8 mouse cellular contexts compared by ENCODE assay signal in the genomic region with DNA sequence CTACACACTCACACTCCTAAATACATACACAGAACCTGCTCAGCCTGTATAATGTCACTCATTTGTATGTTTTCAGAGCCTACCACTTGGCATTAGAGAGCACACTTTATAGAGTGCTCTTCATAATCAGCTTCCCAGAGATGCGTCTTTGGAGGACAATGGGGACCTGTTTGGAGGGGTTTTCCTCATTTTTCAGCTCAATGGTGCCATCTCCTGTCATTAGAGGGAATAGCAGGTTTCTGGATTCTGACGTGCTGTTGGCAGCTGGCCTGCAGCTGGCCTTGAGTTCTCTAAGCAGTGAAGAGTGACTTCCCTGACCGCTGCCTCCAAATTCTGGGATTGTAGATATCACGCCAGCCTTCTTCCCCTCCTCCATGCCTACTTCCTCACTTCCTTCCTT. TPM values are rescaled to one million over a fixed set of nuclear protein-coding genes. Genes with fewer than 3 reads are reported as not detected.
DNase-seq lines count a peak whose midpoint lies in the region; ATAC-seq and TF ChIP-seq lines count a peak whose summit lies in the region.

No protein-coding gene starts in this region.

- ATAC-seq in lung, embryonic 14.5 days (ENCODE audit: insufficient read depth) = peak; percentile 84

- H3K4me2 ChIP-seq in lung, embryonic 14.5 days = no peak overlapping the region

- no peaks in the 10 kb centered on the region for H3K9me3 ChIP-seq in ES-E14 (ENCODE audit: control insufficient read depth, insufficient read depth, low read depth, low read length)
- no peaks in the 10 kb centered on the region for H3K9me3 ChIP-seq in lung, embryonic 14.5 days (ENCODE audit: low read depth, low read length)

- TF ChIP-seq POLR2A in embryonic fibroblast, embryonic 13.5 days (IDR thresholded peaks at IDR 0.05; ENCODE audit: low read depth, low read length) = no peak

- peaks cover 0 to 2% of the 10 kb centered on the region in 2 experiments; a peak in 1 of 4 replicates for H3K4me1 ChIP-seq in ES-E14 (ENCODE audit: control insufficient read depth in 2 of 2, insufficient read depth in 2 of 2, low read length in 2 of 2, poor library complexity in 1 of 2)
- H3K4me1 ChIP-seq in embryonic fibroblast, embryonic 13.5 days (ENCODE audit: control insufficient read depth, insufficient read depth, low read length) = no peaks in the 10 kb centered on the region
- no peaks in the 10 kb centered on the region for H3K4me1 ChIP-seq in lung, embryonic 14.5 days (ENCODE audit: insufficient read depth)

- no peaks in the 10 kb centered on the region for H3K36me3 ChIP-seq in ES-E14 (ENCODE audit: control insufficient read depth, insufficient read depth, low read length, poor library complexity, severe bottlenecking)
- no peaks in the 10 kb centered on the region for H3K36me3 ChIP-seq in lung, embryonic 14.5 days (ENCODE audit: insufficient read depth)

- WGBS in lung, embryonic 14.5 days = 4% methylated on average over 4 of the region's 4 CpGs

- H3K9ac ChIP-seq in ES-E14 (ENCODE audit: insufficient read depth, low read depth, low read length, poor library complexity, severe bottlenecking) = no peak overlapping the region
- H3K9ac ChIP-seq in lung, embryonic 14.5 days = no peak overlapping the region

- H3K4me3 ChIP-seq in ES-E14 (ENCODE audit: insufficient read depth in 1 of 2, low read depth in 1 of 2, low read length in 2 of 2, poor library complexity in 1 of 2, severe bottlenecking in 1 of 2) = no peak overlapping the region
- H3K4me3 ChIP-seq in embryonic fibroblast, embryonic 13.5 days (ENCODE audit: insufficient read depth, low read length) = no peak overlapping the region
- no peak overlapping the region for H3K4me3 ChIP-seq in lung, embryonic 14.5 days (ENCODE audit: low read depth, low read length)

- intact Hi-C loops in heart, postnatal 10 days (cut with DNase I) = loop anchor here (2.0 to 10.0 kb wide), 4 partner anchors 42 to 410 kb away; no protein-coding TSS in a partner anchor

- peak; percentile 84 for DNase-seq in ES-E14 (ENCODE audit: low read depth, low spot score)
- DNase-seq in adrenal gland, postnatal 36 days = peak; percentile 85
- peak; percentile 89 for DNase-seq in heart, postnatal 10 days
- peak; percentile 61 for DNase-seq in layer of hippocampus, adult 11-12 months (ENCODE audit: low spot score)
- DNase-seq in lung, embryonic 14.5 days = peak; percentile 96
- peak; percentile 63 for DNase-seq in ovary, adult 18-20 months (ENCODE audit: low spot score)
- peak; percentile 62 to 63 for DNase-seq in urinary bladder, postnatal 4 days (ENCODE audit: low spot score in 2 of 2)

- TF ChIP-seq CTCF in embryonic fibroblast, embryonic 13.5 days (IDR thresholded peaks at IDR 0.05; ENCODE audit: borderline replicate concordance, insufficient read depth, low read length) = 0 out of 2 replicates have a peak, but pooled peaks have one; percentile 2
- TF ChIP-seq CTCF in lung, embryonic 14.5 days (IDR thresholded peaks at IDR 0.05; ENCODE audit: low read depth) = peak; percentile 91

- in situ Hi-C loops in ES-E14 (cut with MboI; ENCODE audit: low sequenced_read_pairs in 2 of 2, unreplicated experiment in 2 of 2) = loop anchor here in 1 of 2 experiments (10.0 kb wide), 1 partner anchor 190 kb away; the partner anchor contains the start of gene Gpd1

- H3K27ac ChIP-seq in ES-E14 (ENCODE audit: insufficient read depth, low read depth, low read length, poor library complexity, severe bottlenecking) = no peak overlapping the region
- H3K27ac ChIP-seq in embryonic fibroblast, embryonic 13.5 days (ENCODE audit: insufficient read depth, low read length) = no peak overlapping the region
- no peak overlapping the region for H3K27ac ChIP-seq in lung, embryonic 14.5 days (ENCODE audit: low read depth)

- H3K27me3 ChIP-seq in lung, embryonic 14.5 days (ENCODE audit: insufficient read depth, low read length) = no peaks in the 10 kb centered on the region

TF ChIP-seq in ES-E14, 5 proteins besides CTCF, POLR2A, EP300 and RAD21:
- no peak for TF ChIP-seq HCFC1 (IDR thresholded peaks at IDR 0.05; ENCODE audit: borderline replicate concordance, insufficient read depth, low read length)
- no peak for TF ChIP-seq CHD2 (IDR thresholded peaks at IDR 0.05; ENCODE audit: low read depth, low read length)
- TF ChIP-seq MAFK (IDR thresholded peaks at IDR 0.05; ENCODE audit: insufficient read depth, low read depth, low read length) = no peak
- TF ChIP-seq ZC3H11A (IDR thresholded peaks at IDR 0.05; ENCODE audit: borderline replicate concordance, low read depth, low read length) = peak; percentile 90
- no peak for TF ChIP-seq ZNF384 (IDR thresholded peaks at IDR 0.05; ENCODE audit: low read depth, low read length)

RNA-seq across cellular contexts. Expression of gene Lima1, which starts 29.1 kb away (rescaled TPM):
- total RNA-seq in ES-E14 (2012; rRNA removed) = 69.9 and 92.7 TPM in 2 replicates
- total RNA-seq in adrenal gland, postnatal 36 days (2021) = 10 to 100 TPM; 42.1 to 43.0 TPM
- polyA plus RNA-seq in embryonic fibroblast, embryonic 13.5 days (2011; ENCODE audit: insufficient read length, low read depth, missing spikeins) = 172 and 199 TPM in 2 replicates
- 10 to 100 TPM; 27.9 to 32.8 TPM for total RNA-seq in heart, postnatal 10 days (2021)
- polyA plus RNA-seq in lung, embryonic 14.5 days (2014; fragmentation: Nextera tagmentation; extraction: Ambion mirVana) = 41.1 and 42.8 TPM in 2 replicates
